Mouse (Mus musculus): ENCODE measurements around the gene Tdp2.

DNA sequence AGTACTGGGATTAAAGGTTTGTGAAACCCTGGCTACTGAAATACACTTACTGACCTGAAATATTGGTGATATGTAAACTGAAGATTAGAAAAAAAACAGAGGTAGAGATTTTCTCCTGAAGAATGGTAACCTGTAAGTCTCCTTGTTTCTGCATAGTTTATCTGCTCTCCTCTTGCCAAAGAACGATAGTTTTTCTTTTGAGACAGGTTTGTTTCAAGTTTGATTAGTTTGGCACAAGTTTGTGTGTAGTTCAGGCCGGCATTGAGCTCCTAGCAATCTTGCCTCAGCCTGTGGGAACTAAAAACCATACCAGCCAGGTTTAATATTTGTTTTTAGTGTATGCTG, 1.3 kb downstream of the Tdp2 start:
- no peak for TF ChIP-seq RAD21 (IDR thresholded peaks at IDR 0.05; ENCODE audit: low read depth, low read length)
- TF ChIP-seq CHD1 (IDR thresholded peaks at IDR 0.05; ENCODE audit: low read depth, low read length) = no peak
- no peak for TF ChIP-seq CTCF (conservative IDR thresholded peaks at IDR 0.05 in 1 of 2, IDR thresholded peaks at IDR 0.05 in 1 of 2; ENCODE audit: low read depth in 2 of 2, low read length in 2 of 2)
- TF ChIP-seq MAX (IDR thresholded peaks at IDR 0.05; ENCODE audit: low read length) = no peak
- no peak for TF ChIP-seq EP300 (IDR thresholded peaks at IDR 0.05; ENCODE audit: low read length)
- TF ChIP-seq MXI1 (IDR thresholded peaks at IDR 0.05; ENCODE audit: low read depth, low read length) = no peak
- TF ChIP-seq MEF2A (IDR thresholded peaks at IDR 0.05; ENCODE audit: borderline replicate concordance, low read depth, low read length) = no peak
- TF ChIP-seq KAT2A (IDR thresholded peaks at IDR 0.05; ENCODE audit: insufficient replicate concordance, low read length) = no peak
- TF ChIP-seq SMC3 (IDR thresholded peaks at IDR 0.05; ENCODE audit: low read depth, low read length) = no peak
- TF ChIP-seq ZKSCAN1 (IDR thresholded peaks at IDR 0.05; ENCODE audit: borderline replicate concordance, low read depth, low read length) = no peak

Data from CH12.LX (cell line).